Mouse (Mus musculus) neural tube, embryonic 15.5 days (tissue): ENCODE measurements around the gene Dxo. TPM values are rescaled to one million over a fixed set of nuclear protein-coding genes. Genes with fewer than 3 reads are reported as not detected.
A peak's percentile ranks its signal among the peaks of the same experiment; 100 is the strongest.

ENCODE experiments used
- ATAC-seq: fragments of 200-750 bp; cut with Nextera tagmentation; 2 replicates; pipeline ENCODE4 v1.8.0; 2017; ENCODE audit warnings: mild to moderate bottlenecking, moderate TSS enrichment, moderate library complexity; ENCODE audit not compliant: low FRiP score
- H3K27ac ChIP-seq: fragments of 300-500 bp; sonication (generic); replicated peaks from 2 replicates; pipeline ENCODE4 v1.5.1; 2015; ENCODE audit warnings: mild to moderate bottlenecking, inconsistent platforms
- H3K27me3 ChIP-seq: fragments of 300-500 bp; sonication (generic); replicated peaks from 2 replicates; pipeline ENCODE4 v1.6.1; 2015; ENCODE audit warnings: inconsistent platforms
- H3K36me3 ChIP-seq: fragments of 300-500 bp; sonication (generic); 2 replicates; pipeline ENCODE4 v1.6.1; 2015; ENCODE audit warnings: inconsistent platforms
- H3K4me1 ChIP-seq: fragments of 300-500 bp; sonication (generic); 2 replicates; pipeline ENCODE4 v1.6.1; 2015; ENCODE audit warnings: inconsistent platforms
- H3K4me2 ChIP-seq: fragments of 300-500 bp; sonication (generic); 2 replicates; pipeline ENCODE4 v1.6.1; 2015; ENCODE audit warnings: inconsistent platforms, mild to moderate bottlenecking, moderate library complexity
- H3K4me3 ChIP-seq: fragments of 300-500 bp; sonication (generic); replicated peaks from 2 replicates; pipeline ENCODE4 v1.5.1; 2015; ENCODE audit warnings: mild to moderate bottlenecking, inconsistent platforms
- H3K9ac ChIP-seq: fragments of 300-500 bp; sonication (generic); replicated peaks from 2 replicates; pipeline ENCODE4 v1.6.1; 2015; ENCODE audit warnings: mild to moderate bottlenecking, inconsistent platforms
- H3K9me3 ChIP-seq: fragments of 300-500 bp; sonication (generic); replicated peaks from 2 replicates; pipeline ENCODE4 v1.6.1; 2016; ENCODE audit warnings: inconsistent platforms
- WGBS: fragments of 180-500 bp; shearing (Covaris S2); methylation state at CpG from one replicate; pipeline ENCODE4 v1.1.7; 2015; ENCODE audit warnings: mixed read lengths; 5-methylcytosine and 5-hydroxymethylcytosine counted together
- polyA plus RNA-seq: library from polyadenylated mRNA; unstranded; fragments of >200 nt; fragmentation: Nextera tagmentation; extraction: Ambion mirVana; gene quantifications from 2 replicates; pipeline ENCODE4 v1.2.1, GENCODE M21; 2015

Gene Dxo
- polyA plus RNA-seq, 1 experiment from 2014 or later = 58.9 TPM

GRCm38 (mm10) chr17:34837464-34838324 lies 875 bp downstream of the Dxo start:
- peak overlapping the region; percentile 95 for H3K4me2 ChIP-seq
- peak overlapping the region; percentile 86 for H3K4me3 ChIP-seq
- H3K9me3 ChIP-seq = no peaks in the 10 kb centered on the region
- peak; percentile 32; the same call in 1 of the 2 replicates for ATAC-seq
- peak overlapping the region; percentile 79 for H3K9ac ChIP-seq
- no peaks in the 10 kb centered on the region for H3K27me3 ChIP-seq
- peak overlapping the region; percentile 84 for H3K27ac ChIP-seq
- peaks cover 38% of the 10 kb centered on the region for H3K4me1 ChIP-seq
- WGBS = 35% methylated on average over 43 of the region's 43 CpGs
- peaks cover 54% of the 10 kb centered on the region for H3K36me3 ChIP-seq

- Histone ChIP-seq H3K27me3 (no peaks in the 10 kb centered on the region), H3K4me2 (peak overlapping the region; percentile 17; the same call in 1 of the 2 replicates), H3K36me3 (peaks cover 56% of the 10 kb centered on the region), H3K27ac (no peak overlapping the region), H3K4me1 (peaks cover 35% of the 10 kb centered on the region), H3K9me3 (no peaks in the 10 kb centered on the region), H3K9ac (no peak overlapping the region), H3K4me3 (no peak overlapping the region)
- WGBS = 93% methylated on average over 7 of the region's 7 CpGs
- no peak for ATAC-seq
These were observed 2.0 kb downstream of the Dxo start for GRCm38 (mm10) chr17:34838785-34839184.

GRCm38 (mm10) chr17:34840736-34841307 lies 4.0 kb downstream of the Dxo start:
- no peaks in the 10 kb centered on the region for H3K27me3 ChIP-seq
- no peak for ATAC-seq
- H3K9ac ChIP-seq = no peak overlapping the region
- peaks cover 72% of the 10 kb centered on the region for H3K36me3 ChIP-seq
- no peak overlapping the region for H3K27ac ChIP-seq
- no peaks in the 10 kb centered on the region for H3K9me3 ChIP-seq
- WGBS = 84% methylated on average over 6 of the region's 6 CpGs
- no peak overlapping the region for H3K4me3 ChIP-seq
- H3K4me2 ChIP-seq = no peak overlapping the region
- H3K4me1 ChIP-seq = peaks cover 22% of the 10 kb centered on the region

GRCm38 (mm10) chr17:34844884-34845283 lies 8.1 kb downstream of the Dxo start:
- no peak for ATAC-seq
- Histone ChIP-seq H3K9me3 (no peaks in the 10 kb centered on the region), H3K27me3 (no peaks in the 10 kb centered on the region), H3K4me1 (peaks cover 11% of the 10 kb centered on the region), H3K4me3 (no peak overlapping the region), H3K4me2 (no peak overlapping the region), H3K9ac (no peak overlapping the region), H3K36me3 (peaks cover 82% of the 10 kb centered on the region), H3K27ac (no peak overlapping the region)
- 95% methylated on average over 13 of the region's 13 CpGs for WGBS

GRCm38 (mm10) chr17:34847192-34847591 lies 10.4 kb downstream of the Dxo start:
- H3K9me3 ChIP-seq = no peaks in the 10 kb centered on the region
- H3K4me2 ChIP-seq = no peak overlapping the region
- H3K27me3 ChIP-seq = no peaks in the 10 kb centered on the region
- no peak overlapping the region for H3K27ac ChIP-seq
- WGBS = 93% methylated on average over 6 of the region's 6 CpGs
- H3K4me1 ChIP-seq = peaks cover 25% of the 10 kb centered on the region
- no peak for ATAC-seq
- H3K4me3 ChIP-seq = no peak overlapping the region
- H3K9ac ChIP-seq = no peak overlapping the region
- H3K36me3 ChIP-seq = peaks cover 62% of the 10 kb centered on the region

- peaks cover 25% of the 10 kb centered on the region for H3K4me1 ChIP-seq
- no peaks in the 10 kb centered on the region for H3K9me3 ChIP-seq
- no peak for ATAC-seq
- H3K36me3 ChIP-seq = peaks cover 62% of the 10 kb centered on the region
- no peak overlapping the region for H3K4me3 ChIP-seq
- no peak overlapping the region for H3K4me2 ChIP-seq
- no peak overlapping the region for H3K9ac ChIP-seq
- H3K27ac ChIP-seq = no peak overlapping the region
- WGBS = 94% methylated on average over 7 of the region's 7 CpGs
- no peaks in the 10 kb centered on the region for H3K27me3 ChIP-seq
These were observed 10.8 kb downstream of the Dxo start for GRCm38 (mm10) chr17:34847615-34848014.

GRCm38 (mm10) chr17:34849722-34850516 lies 13.1 kb downstream of the Dxo start, which contains the start of the genes Skiv2l and Nelfe:
Skiv2l (minus strand) TSS chr17:34850210.
Nelfe (plus strand) TSS chr17:34850391.
- peaks cover 25% of the 10 kb centered on the region for H3K4me1 ChIP-seq
- peak; percentile 97 for ATAC-seq
- no peaks in the 10 kb centered on the region for H3K9me3 ChIP-seq
- no peaks in the 10 kb centered on the region for H3K27me3 ChIP-seq
- peak within 1 kb of the TSS; percentile 74 for H3K27ac ChIP-seq
- H3K4me2 ChIP-seq = peak within 1 kb of the TSS; percentile 95
- peaks cover 60% of the 10 kb centered on the region for H3K36me3 ChIP-seq
- H3K4me3 ChIP-seq = peak within 1 kb of the TSS; percentile 91
- WGBS = under 1% methylated on average over 63 of the region's 65 CpGs
- peak within 1 kb of the TSS; percentile 95 for H3K9ac ChIP-seq

GRCm38 (mm10) chr17:34850517-34851125 lies 13.8 kb downstream of the Dxo start:
- peaks cover 60% of the 10 kb centered on the region for H3K36me3 ChIP-seq
- no peak; the same call in 1 of the 2 replicates for ATAC-seq
- 2% methylated on average over 25 of the region's 25 CpGs for WGBS

GRCm38 (mm10) chr17:34853511-34853910 lies 16.7 kb downstream of the Dxo start:
- Histone ChIP-seq H3K27me3 (no peaks in the 10 kb centered on the region), H3K4me1 (peaks cover 25% of the 10 kb centered on the region), H3K36me3 (peaks cover 48% of the 10 kb centered on the region), H3K9me3 (no peaks in the 10 kb centered on the region), H3K27ac (no peak overlapping the region), H3K4me3 (no peak overlapping the region), H3K4me2 (no peak overlapping the region), H3K9ac (no peak overlapping the region)
- WGBS = 81% methylated on average over 8 of the region's 8 CpGs
- ATAC-seq = no peak

More at GRCm38 (mm10) chr17:34850517-34851125, 13.8 kb downstream of the Dxo start:
- Histone ChIP-seq H3K27ac (peak overlapping the region; percentile 74), H3K4me2 (peak overlapping the region; percentile 95), H3K9ac (peak overlapping the region; percentile 95), H3K9me3 (no peaks in the 10 kb centered on the region), H3K4me1 (peaks cover 25% of the 10 kb centered on the region), H3K4me3 (peak overlapping the region; percentile 91), H3K27me3 (no peaks in the 10 kb centered on the region)

GRCm38 (mm10) chr17:34854761-34855160 lies 17.9 kb downstream of the Dxo start:
- H3K4me1 ChIP-seq = peaks cover 14% of the 10 kb centered on the region
- no peak overlapping the region for H3K27ac ChIP-seq
- H3K27me3 ChIP-seq = no peaks in the 10 kb centered on the region
- 86% methylated on average over 3 of the region's 3 CpGs for WGBS
- H3K9me3 ChIP-seq = no peaks in the 10 kb centered on the region
- no peak for ATAC-seq
- H3K4me2 ChIP-seq = no peak overlapping the region
- H3K4me3 ChIP-seq = no peak overlapping the region
- H3K36me3 ChIP-seq = peaks cover 48% of the 10 kb centered on the region
- no peak overlapping the region for H3K9ac ChIP-seq

GRCm38 (mm10) chr17:34855825-34856224 lies 19.0 kb downstream of the Dxo start:
- H3K36me3 ChIP-seq = peaks cover 48% of the 10 kb centered on the region
- 47% methylated on average over 3 of the region's 3 CpGs for WGBS

More at GRCm38 (mm10) chr17:34855825-34856224, 19.0 kb downstream of the Dxo start:
- ATAC-seq = no peak
- H3K4me3 ChIP-seq = no peak overlapping the region
- no peaks in the 10 kb centered on the region for H3K27me3 ChIP-seq
- no peak overlapping the region for H3K27ac ChIP-seq
- H3K4me2 ChIP-seq = no peak overlapping the region
- H3K9me3 ChIP-seq = no peaks in the 10 kb centered on the region
- peaks cover 11% of the 10 kb centered on the region for H3K4me1 ChIP-seq
- no peak overlapping the region for H3K9ac ChIP-seq
